Mouse (Mus musculus) cerebral cortex, adult 2 months (tissue): ENCODE measurements around the gene Tmem145.

Experiments
- WGBS: fragments of 180-500 bp; shearing (Covaris S2); methylation state at CpG from one replicate; pipeline ENCODE4 v1.1.7; 2018; 5-methylcytosine and 5-hydroxymethylcytosine counted together

Gene Tmem145

GRCm38 (mm10) chr7:25275555-25276298 is 30.2 kb upstream of the Tmem145 start:
- WGBS: 61% methylated on average over 9 of the region's 9 CpGs

DNA sequence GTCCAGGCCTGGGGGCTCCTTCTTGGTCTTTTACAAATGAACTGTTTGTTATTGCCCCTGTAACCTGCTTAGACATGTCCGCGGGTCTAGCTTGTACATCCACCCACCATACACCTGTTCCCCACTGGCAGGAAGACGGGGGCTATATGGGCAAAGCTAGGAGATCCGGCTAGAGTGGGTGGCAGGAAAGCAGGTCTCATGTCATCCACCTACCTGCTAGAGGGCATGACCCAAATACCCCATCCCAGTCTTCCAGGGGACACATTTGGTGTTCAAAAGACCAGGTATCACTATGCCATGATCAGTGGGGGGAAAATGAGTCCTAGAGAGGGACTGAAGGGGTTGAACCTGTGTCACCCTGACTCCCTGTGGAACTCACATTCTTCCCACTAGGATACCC is 28.5 kb upstream of the Tmem145 start:
- WGBS: 35% methylated on average over 4 of the region's 4 CpGs

GRCm38 (mm10) chr7:25277998-25278340 is 27.9 kb upstream of the Tmem145 start:
- 5% methylated on average over 4 of the region's 4 CpGs for WGBS

DNA sequence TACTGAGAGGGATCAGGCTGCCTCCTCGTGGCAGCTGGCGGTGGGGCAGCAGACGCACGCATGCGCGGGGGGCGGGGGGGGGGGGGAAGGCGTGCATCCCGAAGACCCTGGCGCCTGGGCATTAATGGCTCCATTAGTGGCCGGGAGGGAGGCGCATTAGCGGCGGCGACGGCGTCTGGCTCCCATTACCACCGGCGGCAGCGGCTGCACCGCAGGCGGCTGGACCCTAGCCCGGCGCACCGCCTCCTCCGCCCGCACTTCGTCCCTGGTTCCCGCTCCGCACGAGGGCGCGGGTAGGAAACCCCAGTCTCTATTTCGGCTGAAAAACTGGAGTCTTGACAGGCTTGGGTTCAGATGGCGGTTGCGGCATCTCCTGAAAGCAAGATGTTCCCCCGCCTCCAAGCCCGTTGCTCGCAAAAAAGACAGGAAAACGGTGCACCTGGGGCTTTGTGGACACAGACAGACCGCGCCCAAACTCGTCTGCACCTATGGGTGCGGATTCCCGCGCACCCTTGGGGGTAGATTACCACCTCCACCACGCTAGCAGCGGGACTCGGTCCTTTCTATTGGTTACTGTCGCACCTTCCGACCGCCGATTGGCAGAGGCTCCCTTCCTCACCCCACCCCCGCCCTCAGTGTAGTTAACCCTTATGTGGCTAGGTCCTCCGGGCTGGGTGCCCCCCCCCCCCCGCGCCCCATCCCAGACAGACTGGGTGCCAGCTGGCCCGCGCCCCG is 27.4 kb upstream of the Tmem145 start:
- WGBS: under 1% methylated on average over 58 of the region's 60 CpGs

DNA sequence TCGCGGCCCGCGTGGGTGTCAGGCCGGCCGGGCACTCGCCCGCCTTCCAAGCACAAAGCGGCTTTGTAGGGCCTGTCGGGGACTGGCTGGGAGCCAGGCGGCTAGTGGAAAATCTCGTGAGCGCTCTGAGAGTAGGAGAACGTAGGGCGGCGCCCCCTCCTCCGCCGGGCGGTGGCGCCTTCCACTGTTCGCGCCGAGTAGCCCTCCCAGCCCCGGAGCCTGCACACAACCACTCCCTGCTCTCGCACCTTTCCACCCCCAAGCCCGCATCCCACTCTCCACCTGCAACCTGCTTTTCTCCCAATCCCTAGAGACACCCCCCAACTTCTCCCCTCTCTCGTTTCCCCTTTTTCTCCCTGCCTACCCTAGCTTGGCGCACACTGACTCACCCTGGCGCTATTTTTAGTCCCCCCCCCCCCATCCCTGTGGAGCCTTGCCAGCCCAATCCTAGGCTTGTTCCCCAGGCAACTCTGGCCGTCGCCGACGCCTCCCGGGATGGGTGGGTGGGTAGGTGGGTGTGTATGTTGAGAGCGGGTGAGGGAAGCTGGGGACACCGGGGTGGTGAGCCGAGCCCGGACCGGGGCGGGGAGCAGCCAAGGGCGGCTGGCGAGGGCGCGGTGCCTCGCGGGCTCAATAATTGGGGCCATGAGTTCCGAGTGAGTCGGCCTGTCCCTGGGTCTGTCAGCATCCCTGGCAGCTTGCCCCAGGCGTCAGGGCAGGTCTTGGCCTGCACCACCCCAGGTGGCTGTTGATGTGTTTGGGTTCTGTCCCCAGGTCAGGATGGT is 26.6 kb upstream of the Tmem145 start:
- WGBS: under 1% methylated on average over 49 of the region's 49 CpGs

GRCm38 (mm10) chr7:25279861-25280791 is 25.8 kb upstream of the Tmem145 start:
- 2% methylated on average over 6 of the region's 6 CpGs for WGBS

GRCm38 (mm10) chr7:25281166-25281733 is 24.7 kb upstream of the Tmem145 start:
- WGBS: 9% methylated on average over 12 of the region's 12 CpGs

DNA sequence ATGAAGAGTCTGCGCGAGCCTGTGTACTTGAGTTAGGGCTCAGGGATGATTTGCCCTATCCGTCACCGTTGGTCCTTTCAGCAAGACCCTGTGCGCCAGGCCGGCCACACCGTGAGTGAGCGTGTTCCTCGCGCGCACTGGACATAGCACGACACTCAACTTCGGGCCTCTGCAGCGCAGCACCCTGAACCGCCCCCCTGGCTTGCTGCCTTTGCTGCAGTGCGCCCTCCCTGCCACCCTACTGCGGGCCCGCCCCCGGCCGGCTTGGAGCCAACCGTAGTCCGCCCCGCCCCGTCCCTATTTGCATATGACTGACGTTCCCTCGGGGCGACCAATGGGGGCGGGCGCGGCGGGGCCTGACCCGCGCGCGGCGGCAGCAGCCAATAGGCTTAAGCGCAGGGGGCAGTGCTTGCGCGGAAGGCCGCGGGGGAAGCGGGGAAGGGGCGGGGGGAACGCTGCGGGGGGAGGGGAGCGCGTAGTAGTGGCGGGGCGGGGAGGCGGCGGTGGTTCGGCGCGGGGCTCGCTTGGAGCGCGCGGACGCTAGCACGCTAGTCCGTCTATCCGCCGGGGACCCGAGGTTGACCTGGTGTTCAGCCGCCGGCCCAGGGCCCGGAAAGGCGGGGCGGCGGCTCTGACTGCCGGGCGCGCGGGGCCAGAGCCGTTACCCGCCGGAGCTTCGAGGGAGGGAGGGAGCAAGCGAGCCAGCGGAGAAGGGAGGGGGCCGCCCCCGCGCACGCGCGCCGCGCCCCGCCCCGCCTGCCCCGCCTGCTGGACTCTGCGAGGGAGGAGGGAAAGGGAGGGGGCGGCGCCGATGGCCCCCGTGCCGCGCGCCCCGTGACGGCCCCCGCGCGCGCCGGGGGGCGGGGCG is 23.9 kb upstream of the Tmem145 start:
- 2% methylated on average over 90 of the region's 108 CpGs for WGBS

DNA sequence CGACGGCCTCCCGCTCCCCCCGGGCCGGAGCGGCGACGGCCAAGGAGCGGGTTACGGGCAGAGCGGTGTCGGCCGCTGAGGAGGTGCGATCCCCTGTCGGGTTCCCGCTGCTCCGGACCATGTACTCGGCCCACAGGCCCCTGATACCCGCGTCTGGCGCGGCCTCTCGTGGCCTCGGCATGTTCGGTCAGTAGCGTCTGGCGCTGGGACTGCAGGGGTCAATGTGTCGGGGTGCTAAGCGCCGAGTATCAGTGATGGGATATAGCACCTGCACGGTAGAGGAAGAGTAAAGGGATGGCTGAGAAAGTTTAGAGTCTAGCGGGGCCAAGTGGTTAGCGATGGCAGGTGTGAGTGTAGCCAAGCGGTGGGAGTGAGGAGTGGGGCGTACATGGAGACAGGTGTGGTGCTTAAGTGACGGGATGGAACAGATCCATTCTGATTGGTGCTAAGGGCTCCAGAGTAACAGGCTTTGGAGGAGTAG is 23.1 kb upstream of the Tmem145 start:
- under 1% methylated on average over 35 of the region's 36 CpGs for WGBS

GRCm38 (mm10) chr7:25283637-25284036 is 22.3 kb upstream of the Tmem145 start:
- 35% methylated on average over 5 of the region's 5 CpGs for WGBS

GRCm38 (mm10) chr7:25284171-25284570 is 21.7 kb upstream of the Tmem145 start:
- 60% methylated on average over 2 of the region's 2 CpGs for WGBS

- WGBS: 55% methylated on average over 5 of the region's 5 CpGs
Measured at GRCm38 (mm10) chr7:25284766-25285165, 21.1 kb upstream of the Tmem145 start.

DNA sequence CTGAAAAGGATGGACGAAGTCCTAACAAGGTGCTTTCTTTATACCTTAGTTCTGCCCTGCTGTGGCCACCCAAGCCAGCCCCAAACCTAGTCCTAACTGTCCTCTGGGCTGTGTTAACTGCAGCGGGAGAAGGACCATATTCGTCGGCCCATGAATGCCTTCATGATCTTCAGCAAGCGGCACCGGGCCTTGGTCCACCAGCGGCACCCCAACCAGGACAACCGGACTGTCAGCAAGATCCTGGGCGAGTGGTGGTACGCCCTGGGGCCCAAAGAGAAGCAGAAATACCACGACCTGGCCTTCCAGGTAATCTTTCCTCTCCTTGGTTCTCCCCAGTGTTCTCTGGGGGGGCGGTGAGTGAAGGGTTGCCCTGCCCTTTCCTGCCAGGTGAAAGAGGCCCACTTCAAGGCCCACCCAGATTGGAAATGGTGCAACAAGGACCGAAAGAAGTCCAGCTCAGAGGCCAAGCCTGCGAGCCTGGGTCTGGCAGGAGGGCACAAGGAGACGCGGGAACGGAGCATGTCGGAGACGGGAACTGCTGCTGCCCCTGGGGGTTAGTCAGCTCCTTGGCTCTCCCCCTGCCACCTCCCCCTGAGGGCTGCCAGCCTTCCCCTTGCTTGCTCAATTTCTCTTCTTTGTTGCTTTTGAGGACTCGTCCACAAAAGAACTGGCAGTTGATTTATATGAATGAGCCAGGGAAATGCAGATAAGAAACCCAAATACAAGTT is 20.2 kb upstream of the Tmem145 start:
- WGBS: 79% methylated on average over 20 of the region's 20 CpGs

DNA sequence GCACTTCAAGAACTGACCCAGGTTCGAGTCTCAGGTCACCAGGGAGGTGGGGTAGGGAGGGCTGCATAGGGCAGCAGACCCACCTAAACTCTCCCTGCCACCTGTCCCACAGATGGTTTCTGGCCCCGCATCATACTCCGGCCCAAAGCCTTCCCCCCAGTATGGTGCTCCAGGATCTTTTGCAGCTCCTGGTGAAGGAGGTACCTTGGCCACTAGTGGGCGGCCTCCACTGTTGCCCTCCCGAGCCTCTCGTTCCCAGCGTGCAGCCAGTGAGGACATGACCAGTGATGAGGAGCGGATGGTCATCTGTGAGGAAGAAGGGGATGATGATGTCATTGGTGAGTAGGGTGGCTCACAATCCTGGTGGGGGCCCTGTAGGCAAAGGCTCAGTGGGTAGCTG is 18.9 kb upstream of the Tmem145 start:
- WGBS: 70% methylated on average over 8 of the region's 8 CpGs

GRCm38 (mm10) chr7:25288011-25288410 is 17.9 kb upstream of the Tmem145 start:
- 89% methylated on average over 12 of the region's 12 CpGs for WGBS

DNA sequence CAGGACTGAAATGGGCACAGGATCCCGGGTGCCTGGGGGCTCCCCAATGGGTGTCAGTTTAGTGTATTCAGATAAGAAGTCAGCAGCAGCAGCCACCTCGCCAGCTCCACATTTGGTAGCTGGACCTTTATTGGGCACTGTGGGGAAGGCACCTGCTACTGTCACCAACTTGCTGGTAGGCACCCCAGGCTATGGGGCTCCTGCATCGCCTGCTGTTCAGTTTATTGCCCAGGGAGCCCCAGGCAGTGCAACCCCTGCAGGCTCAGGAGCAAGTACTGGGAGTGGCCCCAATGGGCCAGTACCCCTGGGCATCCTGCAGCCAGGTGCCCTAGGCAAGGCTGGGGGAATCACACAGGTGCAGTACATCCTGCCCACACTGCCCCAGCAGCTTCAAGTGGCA is 17.2 kb upstream of the Tmem145 start:
- WGBS: 95% methylated on average over 3 of the region's 3 CpGs

- WGBS: 97% methylated on average over 3 of the region's 3 CpGs
Measured at GRCm38 (mm10) chr7:25289925-25290324, 16.0 kb upstream of the Tmem145 start.

- 91% methylated on average over 1 of the region's 1 CpGs for WGBS
Measured at GRCm38 (mm10) chr7:25290463-25290862, 15.4 kb upstream of the Tmem145 start.

DNA sequence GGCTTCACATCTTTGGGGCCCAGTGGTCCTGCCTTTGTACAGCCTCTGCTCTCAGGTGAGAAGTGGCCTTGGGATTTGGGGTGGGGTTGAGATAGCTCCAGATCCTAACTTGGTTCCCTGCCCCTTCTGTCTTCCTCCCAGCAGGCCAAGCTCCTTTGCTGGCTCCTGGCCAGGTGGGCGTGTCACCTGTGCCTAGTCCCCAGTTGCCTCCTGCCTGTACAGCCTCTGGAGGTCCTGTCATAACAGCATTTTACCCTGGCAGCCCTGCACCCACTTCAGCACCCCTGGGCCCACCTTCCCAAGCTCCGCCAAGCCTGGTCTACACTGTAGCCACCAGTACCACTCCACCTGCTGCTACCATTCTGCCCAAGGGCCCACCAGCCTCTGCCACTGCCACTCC is 15.0 kb upstream of the Tmem145 start:
- 72% methylated on average over 2 of the region's 2 CpGs for WGBS
